Mouse (Mus musculus) G1E (cell line): ENCODE measurements around the gene Scn8a. TPM values are rescaled to one million over a fixed set of nuclear protein-coding genes. Genes with fewer than 3 reads are reported as not detected.

Experiments used
- ATAC-seq: 2 replicates; pipeline ENCODE4 v1.8.0; 2016; ENCODE audit warnings: mild to moderate bottlenecking; ENCODE audit not compliant: insufficient number of reproducible peaks, poor library complexity, low FRiP score, severe bottlenecking; ENCODE audit errors: extremely low read depth
- DNase-seq: peaks from one replicate; pipeline ENCODE4 v3.0.0; 2012; ENCODE audit warnings: low spot score
- H3K27me3 ChIP-seq: 2 replicates; pipeline ENCODE4 v1.6.1; 2012; ENCODE audit warnings: mild to moderate bottlenecking, low read length, inconsistent platforms; ENCODE audit not compliant: insufficient read depth
- H3K36me3 ChIP-seq: replicated peaks from 2 replicates; pipeline ENCODE3; 2012; ENCODE audit warnings: mild to moderate bottlenecking, inconsistent platforms
- H3K4me1 ChIP-seq: 2 replicates; pipeline ENCODE4 v1.6.1; 2012; ENCODE audit warnings: low read depth, low read length, inconsistent platforms, mixed read lengths; ENCODE audit not compliant: insufficient read depth
- H3K4me3 ChIP-seq: 2 replicates; pipeline ENCODE4 v1.5.1; 2012; ENCODE audit warnings: low read depth, mild to moderate bottlenecking, inconsistent platforms, low read length, moderate library complexity, mixed read lengths
- H3K9me3 ChIP-seq: replicated peaks from 2 replicates; pipeline ENCODE4 v1.6.1; 2012; ENCODE audit warnings: inconsistent platforms
- CTCF ChIP-seq: IDR thresholded peaks from 2 replicates; pipeline ENCODE4 v1.5.1; 2012; ENCODE audit warnings: low read depth, low read length, inconsistent platforms, mixed read lengths
- GATA1 ChIP-seq: IDR thresholded peaks from 2 replicates; pipeline ENCODE4 v1.6.1; 2012; ENCODE audit warnings: borderline replicate concordance, low read length, inconsistent platforms, mixed read lengths
- GATA2 ChIP-seq: IDR thresholded peaks from 2 replicates; pipeline ENCODE4 v1.6.1; 2012; ENCODE audit warnings: low read depth, low read length, inconsistent platforms, borderline replicate concordance
- POLR2AphosphoS5 ChIP-seq: IDR thresholded peaks from 2 replicates; pipeline ENCODE4 v1.6.1; 2012; ENCODE audit warnings: low read depth, low read length, inconsistent platforms; ENCODE audit not compliant: insufficient replicate concordance
- TAL1 ChIP-seq: conservative IDR thresholded peaks from 2 replicates; pipeline ENCODE4 v1.6.1; 2012; ENCODE audit warnings: low read depth, low read length, inconsistent platforms, mixed read lengths
- polyA plus RNA-seq: library from polyadenylated mRNA; stranded (reverse); fragments of >175 nt; gene quantifications from 2 replicates; pipeline ENCODE4 v1.2.3, GENCODE M21; 2012
- total RNA-seq, 2 experiments: library from RNA; stranded (forward) in 1 of 2; stranded (reverse) in 1 of 2; fragments of 200-1000 nt in 1 of 2; fragments of >200 nt in 1 of 2; fragmentation: Nextera tagmentation in 1 of 2; gene quantifications; 2 replicates each; pipeline ENCODE4 v1.2.3; 2014 to 2017

Gene Scn8a
- total and polyA plus RNA-seq, 3 experiments = 0.27 TPM; not detected in 2

DNA sequence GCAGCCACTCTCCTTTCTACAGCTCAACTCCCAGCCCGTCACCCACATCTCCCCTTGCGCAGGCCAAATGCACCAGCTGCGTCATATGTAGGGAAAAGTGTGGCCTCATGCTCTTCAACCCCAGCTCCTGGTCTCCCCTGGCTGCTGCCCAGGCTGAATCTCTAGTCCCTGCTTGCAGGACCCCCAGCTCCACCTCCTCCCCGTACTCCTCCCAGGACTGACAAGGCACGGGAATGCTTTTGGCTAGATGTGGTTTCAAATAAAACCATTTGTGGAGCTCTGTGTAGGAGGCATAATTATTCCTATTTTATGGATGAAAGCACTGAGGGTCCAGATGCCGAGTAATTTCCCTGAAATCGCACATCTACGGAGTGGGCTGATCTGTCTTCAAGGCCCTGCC is 37.5 kb upstream of the Scn8a start:
- Histone ChIP-seq H3K36me3 (no peaks in the 10 kb centered on the region), H3K27me3 (no peaks in the 10 kb centered on the region), H3K4me1 (no peaks in the 10 kb centered on the region), H3K9me3 (peaks cover 78% of the 10 kb centered on the region), H3K4me3 (no peak overlapping the region)
- ATAC-seq (no peak), DNase-seq (no peak)
- TF ChIP-seq GATA1 (no peak), TAL1 (no peak), GATA2 (no peak), POLR2AphosphoS5 (no peak), CTCF (no peak)

DNA sequence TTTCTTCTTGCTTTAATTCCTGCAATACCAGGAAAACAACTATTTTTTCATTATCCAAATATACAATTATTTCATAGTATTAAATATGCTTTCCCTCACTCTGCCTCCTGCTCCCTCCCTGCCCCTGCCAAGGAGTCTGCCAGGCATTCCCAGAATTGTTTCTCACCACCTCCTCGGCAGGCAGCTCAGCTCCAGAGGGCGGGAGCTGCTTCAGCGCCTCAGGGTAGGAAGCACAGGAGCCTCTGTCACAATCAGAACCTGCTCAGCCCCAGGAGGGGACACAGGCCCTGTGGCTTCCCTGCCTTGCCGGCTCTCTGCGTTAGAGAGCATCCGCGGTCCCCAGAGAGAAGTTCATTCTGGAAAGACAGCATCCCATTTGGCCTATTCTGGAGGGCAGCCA is 36.9 kb upstream of the Scn8a start:
- no peaks in the 10 kb centered on the region for H3K4me1 ChIP-seq
- DNase-seq (no peak), ATAC-seq (no peak)
- no peaks in the 10 kb centered on the region for H3K36me3 ChIP-seq
- H3K4me3 ChIP-seq = no peak overlapping the region
- no peak for TF ChIP-seq CTCF
- no peak for TF ChIP-seq TAL1
- TF ChIP-seq GATA2 = no peak
- peaks cover 78% of the 10 kb centered on the region for H3K9me3 ChIP-seq
- no peaks in the 10 kb centered on the region for H3K27me3 ChIP-seq

DNA sequence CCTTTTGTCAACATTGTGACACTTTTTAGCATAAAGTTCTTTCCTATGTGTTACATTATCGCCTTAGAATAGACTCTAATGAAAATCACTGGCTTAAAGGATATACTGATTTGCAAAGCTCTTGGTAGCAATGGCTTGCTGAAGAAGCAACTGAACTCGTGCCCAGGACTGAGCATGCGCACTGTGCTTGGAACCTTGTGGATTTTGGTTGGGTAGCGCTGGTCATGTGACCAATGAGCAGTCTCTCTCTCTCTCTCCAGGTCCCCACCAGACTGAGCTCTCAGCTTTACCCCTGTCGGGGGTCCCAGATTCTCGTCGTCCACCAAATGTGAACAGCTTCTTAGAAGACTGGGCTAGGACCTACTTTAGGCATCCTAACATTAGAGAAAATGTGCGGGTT is 32.9 kb upstream of the Scn8a start:
- ATAC-seq (no peak), DNase-seq (no peak)
- Histone ChIP-seq H3K4me3 (no peak overlapping the region), H3K36me3 (no peaks in the 10 kb centered on the region), H3K4me1 (no peaks in the 10 kb centered on the region), H3K27me3 (no peaks in the 10 kb centered on the region), H3K9me3 (peaks cover 61% of the 10 kb centered on the region)
- TF ChIP-seq TAL1 = no peak
- TF ChIP-seq GATA2 = no peak
- no peak for TF ChIP-seq CTCF
- TF ChIP-seq POLR2AphosphoS5 = no peak
- TF ChIP-seq GATA1 = no peak

DNA sequence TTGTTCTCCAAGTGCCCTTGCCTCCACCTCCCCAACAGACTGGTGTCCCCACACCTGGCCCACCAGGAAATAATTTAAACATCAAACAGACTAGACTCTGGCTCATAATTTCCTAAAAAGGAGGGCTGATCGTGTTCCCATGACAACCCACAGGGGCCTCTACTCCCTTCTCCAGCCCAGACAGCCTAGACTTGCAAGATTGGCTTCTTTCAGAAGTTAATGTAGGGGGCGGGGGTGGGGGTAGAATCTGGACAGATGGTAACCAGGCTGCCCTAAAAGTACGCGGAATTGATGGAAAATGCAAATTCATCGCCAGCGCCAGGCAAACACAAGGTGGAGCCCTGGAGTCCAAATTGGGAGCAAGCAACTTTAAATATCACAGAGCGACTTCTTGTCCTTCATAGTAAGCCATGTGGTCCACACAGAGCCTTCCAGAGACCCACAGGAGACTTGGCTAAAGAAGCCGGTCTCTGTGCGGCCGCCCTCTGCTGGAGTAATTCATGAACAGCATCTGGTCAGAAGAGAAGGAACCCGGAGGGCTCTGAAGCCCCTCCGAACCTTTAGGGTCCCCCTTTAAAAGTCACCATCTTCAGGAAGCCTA is 31.0 kb upstream of the Scn8a start:
- H3K4me1 ChIP-seq = no peaks in the 10 kb centered on the region
- DNase-seq (no peak), ATAC-seq (no peak)
- no peaks in the 10 kb centered on the region for H3K36me3 ChIP-seq
- no peaks in the 10 kb centered on the region for H3K27me3 ChIP-seq
- H3K9me3 ChIP-seq = peaks cover 61% of the 10 kb centered on the region
- TF ChIP-seq POLR2AphosphoS5 (no peak), GATA1 (no peak), CTCF (no peak), TAL1 (no peak), GATA2 (no peak)
- H3K4me3 ChIP-seq = no peak overlapping the region

DNA sequence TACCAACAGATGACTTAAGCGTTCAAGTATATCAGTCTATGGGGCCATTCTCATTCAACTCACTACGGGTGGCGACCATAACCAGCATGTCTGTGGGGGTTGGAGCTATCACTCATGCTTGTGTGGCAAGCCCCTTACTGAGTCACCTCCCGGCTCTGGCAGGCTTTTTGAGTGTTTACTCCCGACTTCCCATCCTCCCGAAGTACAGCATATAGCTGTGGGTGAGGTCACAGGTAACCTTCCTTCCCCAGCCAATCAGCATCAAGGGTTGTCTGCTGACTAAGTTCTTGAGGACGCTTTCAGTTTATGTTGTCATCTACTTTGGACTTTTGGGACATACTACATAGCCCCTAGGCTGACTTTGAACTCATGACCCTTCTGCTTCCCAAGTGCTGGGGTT is 25.3 kb upstream of the Scn8a start:
- no peaks in the 10 kb centered on the region for H3K27me3 ChIP-seq
- no peaks in the 10 kb centered on the region for H3K36me3 ChIP-seq
- H3K9me3 ChIP-seq = peaks cover 62% of the 10 kb centered on the region
- ATAC-seq (no peak), DNase-seq (no peak)
- no peaks in the 10 kb centered on the region for H3K4me1 ChIP-seq
- TF ChIP-seq GATA2 (no peak), TAL1 (no peak), GATA1 (no peak), POLR2AphosphoS5 (no peak), CTCF (no peak)
- H3K4me3 ChIP-seq = no peak overlapping the region

DNA sequence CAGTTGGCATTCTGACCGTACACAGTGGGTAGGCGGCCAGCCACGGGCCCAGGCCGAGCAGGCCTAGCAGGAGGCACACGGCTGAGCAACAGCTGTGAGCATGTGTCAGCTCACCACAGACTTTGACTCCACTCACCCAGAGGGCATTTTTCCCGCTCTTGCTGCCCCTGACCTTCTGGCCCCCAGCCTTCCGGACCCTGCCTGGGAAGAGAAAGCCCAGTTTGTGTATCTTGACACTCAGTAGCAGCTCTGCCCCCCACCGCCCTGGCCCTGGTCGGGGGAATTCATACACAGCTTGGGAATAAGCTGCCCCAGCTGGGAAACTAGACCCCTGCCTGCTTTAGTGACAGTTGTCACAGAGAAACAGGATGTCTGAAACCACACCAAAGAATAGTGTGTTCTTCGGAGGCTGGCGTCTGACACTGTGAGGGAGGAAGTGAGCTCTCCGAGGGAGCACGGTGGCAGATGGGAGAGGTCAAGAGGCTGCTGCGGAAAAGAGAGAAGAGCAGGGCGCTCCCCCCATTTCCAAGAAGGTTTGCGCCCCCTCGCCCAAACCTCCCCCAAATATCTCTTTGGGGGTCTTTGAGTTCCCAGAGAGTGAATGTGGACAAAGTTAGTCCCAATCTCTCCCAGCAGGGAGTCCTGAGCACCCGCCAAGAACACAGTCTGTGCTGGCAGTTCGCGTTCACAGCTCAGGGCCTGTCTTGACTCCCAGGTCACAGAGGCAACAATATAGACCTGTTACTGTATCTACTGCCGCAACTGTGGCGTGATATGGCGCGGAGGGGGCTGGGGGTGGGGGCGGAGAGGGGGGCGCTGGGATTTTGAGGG is 24.4 kb upstream of the Scn8a start:
- TF ChIP-seq TAL1 = no peak
- TF ChIP-seq CTCF = no peak
- TF ChIP-seq POLR2AphosphoS5 = no peak
- no peak for TF ChIP-seq GATA1
- TF ChIP-seq GATA2 = no peak
- H3K9me3 ChIP-seq = peaks cover 70% of the 10 kb centered on the region
- no peak for ATAC-seq
- no peaks in the 10 kb centered on the region for H3K27me3 ChIP-seq
- H3K4me1 ChIP-seq = no peaks in the 10 kb centered on the region
- H3K36me3 ChIP-seq = no peaks in the 10 kb centered on the region
- peak overlapping the region; percentile 30; the same call in 1 of the 2 replicates for H3K4me3 ChIP-seq
- no peak for DNase-seq
